Mouse (Mus musculus): ENCODE data around the gene Gpalpp1. TPM values are rescaled to one million over a fixed set of nuclear protein-coding genes. Genes with fewer than 3 reads are reported as not detected.

Gene Gpalpp1
- polyA plus RNA-seq, 1 experiment from 2014 or later: 15.3 TPM

DNA sequence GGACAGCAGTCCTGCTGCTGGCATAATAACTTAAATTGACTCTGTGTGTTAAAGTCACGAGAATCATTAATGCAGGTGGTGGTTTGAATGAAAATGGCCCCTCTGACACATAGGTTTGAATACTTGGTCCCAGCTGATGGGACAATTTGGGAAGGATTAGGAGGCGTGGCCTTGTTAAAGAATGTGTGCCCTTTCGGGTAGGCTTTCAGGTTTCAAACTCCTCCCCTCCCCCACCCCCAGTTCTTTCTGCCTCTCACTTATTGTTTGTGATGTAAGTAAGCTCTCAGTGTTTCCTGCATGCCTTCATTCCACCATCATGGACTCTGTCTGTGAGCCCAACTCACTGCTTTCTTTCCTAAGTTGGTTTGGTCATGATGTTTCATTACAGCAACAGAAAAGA lies 16.8 kb upstream of the Gpalpp1 start:
- no peaks in the 10 kb centered on the region for H3K4me1 ChIP-seq (ENCODE audit: control insufficient read depth, insufficient read depth, low read length)
- no peak for ATAC-seq (replicated peaks; ENCODE audit: insufficient number of reproducible peaks, low FRiP score, low TSS enrichment, low read depth)
- H3K27me3 ChIP-seq (ENCODE audit: control insufficient read depth, insufficient read depth, low read length): no peaks in the 10 kb centered on the region
- 92% methylated on average over 3 of the region's 3 CpGs for WGBS
- H3K9ac ChIP-seq (replicated peaks; ENCODE audit: low read length): no peak overlapping the region
- H3K4me3 ChIP-seq (ENCODE audit: low read depth, low read length): no peak overlapping the region
- no peak for DNase-seq (ENCODE audit: low spot score)
- H3K4me2 ChIP-seq (ENCODE audit: low read depth, low read length): no peak overlapping the region
- no peak overlapping the region for H3K27ac ChIP-seq (replicated peaks; ENCODE audit: low read depth, low read length)
- H3K36me3 ChIP-seq (replicated peaks; ENCODE audit: control insufficient read depth, insufficient read depth, low read depth, low read length): peaks cover 19% of the 10 kb centered on the region
- no peaks in the 10 kb centered on the region for H3K9me3 ChIP-seq (replicated peaks; ENCODE audit: control insufficient read depth, low read length)

DNA sequence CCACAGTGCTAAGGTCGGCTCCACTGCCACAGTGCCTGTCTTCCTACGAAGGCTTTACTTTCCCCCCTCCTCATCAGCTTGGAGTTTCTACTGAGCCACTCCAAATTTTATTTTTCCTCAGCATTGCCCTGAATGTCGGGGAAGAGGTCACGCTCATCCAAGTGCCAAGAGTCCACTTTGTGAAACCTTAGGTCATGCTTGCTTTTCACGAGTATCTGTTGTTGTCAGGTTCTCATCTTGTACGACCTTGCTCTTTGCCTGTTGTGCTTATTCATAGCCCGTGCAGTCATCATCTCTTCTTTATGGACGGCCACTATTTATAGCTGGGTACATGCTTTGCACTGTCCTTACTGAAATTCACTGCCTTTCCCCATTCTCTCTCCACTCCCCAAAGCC lies 12.1 kb upstream of the Gpalpp1 start:
- H3K27ac ChIP-seq (replicated peaks; ENCODE audit: low read depth, low read length): no peak overlapping the region
- no peaks in the 10 kb centered on the region for H3K4me1 ChIP-seq (ENCODE audit: control insufficient read depth, insufficient read depth, low read length)
- WGBS: 89% methylated on average over 8 of the region's 8 CpGs
- H3K36me3 ChIP-seq (replicated peaks; ENCODE audit: control insufficient read depth, insufficient read depth, low read depth, low read length): peaks cover 16% of the 10 kb centered on the region
- H3K4me3 ChIP-seq (ENCODE audit: low read depth, low read length): no peak overlapping the region
- ATAC-seq (replicated peaks; ENCODE audit: insufficient number of reproducible peaks, low FRiP score, low TSS enrichment, low read depth): no peak
- H3K9me3 ChIP-seq (replicated peaks; ENCODE audit: control insufficient read depth, low read length): no peaks in the 10 kb centered on the region
- no peak overlapping the region for H3K4me2 ChIP-seq (ENCODE audit: low read depth, low read length)
- H3K27me3 ChIP-seq (ENCODE audit: control insufficient read depth, insufficient read depth, low read length): no peaks in the 10 kb centered on the region
- H3K9ac ChIP-seq (replicated peaks; ENCODE audit: low read length): no peak overlapping the region
- no peak for DNase-seq (ENCODE audit: low spot score)

DNA sequence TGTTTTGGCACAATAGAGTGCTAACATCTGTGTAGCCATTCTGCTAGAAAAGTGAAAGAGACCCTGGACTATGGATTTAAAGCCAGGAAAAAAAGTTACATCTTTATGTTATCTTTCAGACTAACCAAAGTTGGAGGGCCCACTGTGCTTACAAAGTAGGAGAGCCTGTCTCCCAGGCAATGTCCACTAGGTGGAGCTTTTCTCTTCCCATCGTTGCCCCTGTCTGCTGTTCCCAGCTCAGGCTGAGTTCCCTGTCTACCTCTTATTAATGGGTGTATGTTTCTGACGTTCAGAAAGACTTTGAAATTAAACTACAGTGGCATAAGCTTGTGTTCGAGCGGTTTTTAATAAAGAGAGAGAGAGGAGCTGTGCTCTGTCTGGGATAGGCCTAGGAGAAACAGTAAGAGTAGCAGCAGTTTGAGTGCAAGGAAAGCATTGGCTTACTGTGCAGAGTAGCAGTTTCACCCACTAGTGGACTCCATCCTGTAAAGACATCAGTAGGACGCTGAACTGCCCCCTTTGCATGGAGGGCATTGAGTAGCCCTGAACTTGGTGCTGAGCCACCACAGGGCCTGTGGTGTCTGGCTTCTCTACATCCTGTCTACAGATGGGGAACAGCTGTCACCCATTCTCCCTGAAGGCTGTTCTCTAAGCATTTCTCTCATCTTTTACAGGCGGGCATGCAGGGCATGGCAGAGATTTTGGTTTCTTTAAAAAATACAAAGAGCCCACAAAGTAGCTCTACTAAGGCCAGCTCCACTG lies 11.5 kb upstream of the Gpalpp1 start:
- 66% methylated on average over 6 of the region's 6 CpGs for WGBS
- Histone ChIP-seq H3K27ac (replicated peaks; ENCODE audit: low read depth, low read length) (no peak overlapping the region), H3K4me3 (ENCODE audit: low read depth, low read length) (no peak overlapping the region), H3K4me1 (ENCODE audit: control insufficient read depth, insufficient read depth, low read length) (no peaks in the 10 kb centered on the region), H3K9me3 (replicated peaks; ENCODE audit: control insufficient read depth, low read length) (no peaks in the 10 kb centered on the region), H3K36me3 (replicated peaks; ENCODE audit: control insufficient read depth, insufficient read depth, low read depth, low read length) (peaks cover 14% of the 10 kb centered on the region), H3K27me3 (ENCODE audit: control insufficient read depth, insufficient read depth, low read length) (no peaks in the 10 kb centered on the region), H3K9ac (replicated peaks; ENCODE audit: low read length) (no peak overlapping the region), H3K4me2 (ENCODE audit: low read depth, low read length) (no peak overlapping the region)
- DNase-seq (ENCODE audit: low spot score) (peak; percentile 79), ATAC-seq (replicated peaks; ENCODE audit: insufficient number of reproducible peaks, low FRiP score, low TSS enrichment, low read depth) (no peak)

DNA sequence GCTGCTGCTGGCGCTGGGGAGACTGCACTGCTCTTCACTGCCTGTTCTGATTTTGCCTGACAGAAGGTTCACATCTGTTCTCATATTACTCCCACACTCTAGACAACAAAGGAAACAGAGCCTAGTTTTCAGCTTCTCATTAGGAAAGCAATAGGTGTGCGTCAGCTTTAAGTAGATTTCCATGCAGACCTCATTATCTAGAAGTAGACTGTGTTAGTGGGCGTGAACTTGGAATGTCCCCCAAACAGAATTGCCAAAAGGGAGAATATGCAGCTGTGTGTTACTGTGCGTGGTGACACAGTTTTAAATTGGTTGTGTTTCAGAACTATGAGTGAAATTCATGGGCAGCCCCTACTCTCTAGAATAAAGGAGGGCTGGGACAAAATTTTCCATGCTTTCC lies 9.9 kb upstream of the Gpalpp1 start:
- Histone ChIP-seq H3K27me3 (ENCODE audit: control insufficient read depth, insufficient read depth, low read length) (no peaks in the 10 kb centered on the region), H3K4me1 (ENCODE audit: control insufficient read depth, insufficient read depth, low read length) (no peaks in the 10 kb centered on the region), H3K36me3 (replicated peaks; ENCODE audit: control insufficient read depth, insufficient read depth, low read depth, low read length) (peaks cover 8% of the 10 kb centered on the region; the same call in 1 of the 2 replicates), H3K4me2 (ENCODE audit: low read depth, low read length) (no peak overlapping the region), H3K9me3 (replicated peaks; ENCODE audit: control insufficient read depth, low read length) (no peaks in the 10 kb centered on the region), H3K27ac (replicated peaks; ENCODE audit: low read depth, low read length) (no peak overlapping the region), H3K9ac (replicated peaks; ENCODE audit: low read length) (no peak overlapping the region), H3K4me3 (ENCODE audit: low read depth, low read length) (no peak overlapping the region)
- ATAC-seq (replicated peaks; ENCODE audit: insufficient number of reproducible peaks, low FRiP score, low TSS enrichment, low read depth): no peak
- WGBS: 91% methylated on average over 4 of the region's 4 CpGs
- no peak for DNase-seq (ENCODE audit: low spot score)

DNA sequence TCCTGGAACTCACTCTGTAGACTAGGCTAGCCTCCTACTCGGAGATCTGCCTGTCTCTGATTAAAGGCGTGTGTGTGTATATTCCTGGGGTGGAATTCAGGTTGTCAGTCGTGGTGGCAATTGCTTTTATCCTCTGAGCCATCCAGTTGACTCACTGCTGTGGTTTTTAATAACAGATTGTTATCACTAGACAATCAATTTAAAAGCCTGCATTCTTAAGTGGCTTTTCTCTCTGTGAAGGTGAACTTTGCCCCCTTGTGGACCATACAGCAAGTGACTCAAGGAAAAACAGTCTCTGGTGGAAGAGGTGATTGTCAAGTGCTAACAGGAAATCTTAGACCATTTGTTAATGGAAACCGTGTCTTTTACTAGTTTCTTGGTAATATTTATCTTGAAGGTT lies 8.4 kb upstream of the Gpalpp1 start:
- ATAC-seq (replicated peaks; ENCODE audit: insufficient number of reproducible peaks, low FRiP score, low TSS enrichment, low read depth): no peak
- H3K9ac ChIP-seq (replicated peaks; ENCODE audit: low read length): no peak overlapping the region
- no peaks in the 10 kb centered on the region for H3K27me3 ChIP-seq (ENCODE audit: control insufficient read depth, insufficient read depth, low read length)
- WGBS: 73% methylated on average over 4 of the region's 4 CpGs
- H3K9me3 ChIP-seq (replicated peaks; ENCODE audit: control insufficient read depth, low read length): no peaks in the 10 kb centered on the region
- no peaks in the 10 kb centered on the region for H3K4me1 ChIP-seq (ENCODE audit: control insufficient read depth, insufficient read depth, low read length)
- H3K4me3 ChIP-seq (ENCODE audit: low read depth, low read length): no peak overlapping the region
- H3K27ac ChIP-seq (replicated peaks; ENCODE audit: low read depth, low read length): no peak overlapping the region
- DNase-seq (ENCODE audit: low spot score): peak; percentile 20
- H3K36me3 ChIP-seq (replicated peaks; ENCODE audit: control insufficient read depth, insufficient read depth, low read depth, low read length): peaks cover 5% of the 10 kb centered on the region; the same call in 1 of the 2 replicates
- H3K4me2 ChIP-seq (ENCODE audit: low read depth, low read length): no peak overlapping the region

DNA sequence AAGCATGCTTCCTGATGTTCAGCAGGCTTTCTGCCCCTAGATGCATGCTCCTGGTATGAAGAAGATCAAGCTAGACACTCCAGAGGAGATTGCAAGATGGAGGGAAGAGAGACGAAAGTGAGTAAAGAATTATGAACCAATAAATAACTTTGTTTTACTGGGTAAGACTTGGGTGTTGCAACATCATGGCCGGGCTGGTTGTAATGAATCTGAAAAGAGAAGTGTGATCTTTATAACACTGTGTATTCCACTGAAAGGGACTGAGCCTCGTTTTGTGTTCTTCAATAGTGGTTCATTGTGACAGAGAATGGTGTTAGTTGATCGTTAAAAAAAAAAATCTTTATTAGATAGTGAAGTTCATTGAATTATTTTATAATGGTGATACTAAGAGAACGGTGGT lies 5.2 kb upstream of the Gpalpp1 start:
- ATAC-seq (replicated peaks; ENCODE audit: insufficient number of reproducible peaks, low FRiP score, low TSS enrichment, low read depth): no peak
- H3K36me3 ChIP-seq (replicated peaks; ENCODE audit: control insufficient read depth, insufficient read depth, low read depth, low read length): peaks cover 2% of the 10 kb centered on the region; the same call in 1 of the 2 replicates
- H3K4me3 ChIP-seq (ENCODE audit: low read depth, low read length): no peak overlapping the region
- H3K9ac ChIP-seq (replicated peaks; ENCODE audit: low read length): no peak overlapping the region
- 90% methylated on average over 5 of the region's 5 CpGs for WGBS
- no peak for DNase-seq (ENCODE audit: low spot score)
- H3K27ac ChIP-seq (replicated peaks; ENCODE audit: low read depth, low read length): no peak overlapping the region
- no peak overlapping the region for H3K4me2 ChIP-seq (ENCODE audit: low read depth, low read length)
- no peaks in the 10 kb centered on the region for H3K4me1 ChIP-seq (ENCODE audit: control insufficient read depth, insufficient read depth, low read length)
- H3K9me3 ChIP-seq (replicated peaks; ENCODE audit: control insufficient read depth, low read length): no peaks in the 10 kb centered on the region
- no peaks in the 10 kb centered on the region for H3K27me3 ChIP-seq (ENCODE audit: control insufficient read depth, insufficient read depth, low read length)

DNA sequence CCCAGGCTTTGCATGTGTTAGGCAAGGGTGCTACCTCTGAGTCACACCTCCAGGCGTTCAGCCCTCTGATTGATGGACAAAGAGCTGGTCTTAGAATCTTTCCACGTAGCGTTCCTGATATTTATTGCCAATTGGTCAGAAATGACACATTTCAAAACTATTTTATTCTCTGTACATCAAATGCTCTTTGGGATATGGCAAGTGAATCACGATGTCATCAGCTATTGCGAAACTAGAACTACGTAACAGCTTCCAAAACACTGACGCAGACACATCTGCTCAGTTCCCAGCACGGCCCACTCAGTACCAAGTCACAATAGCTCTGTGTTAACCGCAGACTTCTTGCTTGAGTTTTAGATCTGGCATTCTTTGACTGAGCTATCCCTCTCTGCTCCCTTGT lies 11.0 kb downstream of the Gpalpp1 start:
- Histone ChIP-seq H3K4me3 (ENCODE audit: low read depth, low read length) (no peak overlapping the region), H3K9ac (replicated peaks; ENCODE audit: low read length) (no peak overlapping the region), H3K27ac (replicated peaks; ENCODE audit: low read depth, low read length) (no peak overlapping the region), H3K27me3 (ENCODE audit: control insufficient read depth, insufficient read depth, low read length) (no peaks in the 10 kb centered on the region), H3K9me3 (replicated peaks; ENCODE audit: control insufficient read depth, low read length) (no peaks in the 10 kb centered on the region), H3K36me3 (replicated peaks; ENCODE audit: control insufficient read depth, insufficient read depth, low read depth, low read length) (no peaks in the 10 kb centered on the region), H3K4me1 (ENCODE audit: control insufficient read depth, insufficient read depth, low read length) (no peaks in the 10 kb centered on the region), H3K4me2 (ENCODE audit: low read depth, low read length) (no peak overlapping the region)
- DNase-seq (ENCODE audit: low spot score) (no peak), ATAC-seq (replicated peaks; ENCODE audit: insufficient number of reproducible peaks, low FRiP score, low TSS enrichment, low read depth) (no peak)
- 94% methylated on average over 9 of the region's 9 CpGs for WGBS

DNA sequence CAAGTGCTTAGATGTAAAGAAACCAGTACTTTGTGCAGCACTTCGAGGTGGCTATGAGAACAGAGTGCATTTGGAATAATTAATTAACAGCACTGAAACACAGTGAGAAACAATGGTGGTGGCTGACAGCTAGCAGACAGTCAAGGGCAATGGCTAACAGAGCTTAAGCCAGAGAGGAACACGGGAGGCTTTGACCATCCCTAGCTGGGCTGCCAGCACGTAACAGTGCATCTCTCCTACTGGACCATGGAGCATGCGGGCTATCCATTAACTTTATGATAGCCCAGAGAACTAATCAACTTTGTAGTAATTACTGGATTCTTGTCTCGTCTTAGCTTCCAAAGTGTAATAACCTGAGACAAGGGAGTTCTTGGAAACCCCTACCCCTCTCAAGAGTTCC lies 12.7 kb downstream of the Gpalpp1 start:
- 84% methylated on average over 5 of the region's 5 CpGs for WGBS
- H3K9me3 ChIP-seq (replicated peaks; ENCODE audit: control insufficient read depth, low read length): no peaks in the 10 kb centered on the region
- H3K4me3 ChIP-seq (ENCODE audit: low read depth, low read length): no peak overlapping the region
- H3K9ac ChIP-seq (replicated peaks; ENCODE audit: low read length): no peak overlapping the region
- H3K36me3 ChIP-seq (replicated peaks; ENCODE audit: control insufficient read depth, insufficient read depth, low read depth, low read length): no peaks in the 10 kb centered on the region
- no peak for ATAC-seq (replicated peaks; ENCODE audit: insufficient number of reproducible peaks, low FRiP score, low TSS enrichment, low read depth)
- no peak for DNase-seq (ENCODE audit: low spot score)
- H3K4me2 ChIP-seq (ENCODE audit: low read depth, low read length): no peak overlapping the region
- H3K4me1 ChIP-seq (ENCODE audit: control insufficient read depth, insufficient read depth, low read length): no peaks in the 10 kb centered on the region
- no peak overlapping the region for H3K27ac ChIP-seq (replicated peaks; ENCODE audit: low read depth, low read length)
- H3K27me3 ChIP-seq (ENCODE audit: control insufficient read depth, insufficient read depth, low read length): no peaks in the 10 kb centered on the region

Data from embryonic facial prominence, embryonic 11.5 days (tissue).